Mouse (Mus musculus) thymus, postnatal 10 days (tissue): ENCODE measurements around the gene Scpep1.
A peak's percentile ranks its signal among the peaks of the same experiment; 100 is the strongest.
"Not testable (repeated sequence)": the region's sequence is repeated elsewhere in the genome, so short reads cannot be mapped to it uniquely, and the experiment has no call there.

Experiments used
- DNase-seq, 2 experiments: peaks; one replicate each; pipeline ENCODE4 v3.0.0; 2021; ENCODE audit warnings: low spot score in 2 of 2

The Scpep1 gene

GRCm38 (mm10) chr11:88926566-88926965 lies 28.7 kb downstream of the Scpep1 start:
- DNase-seq = no peak

- no peak for DNase-seq
These were observed 45.8 kb downstream of the Scpep1 start for GRCm38 (mm10) chr11:88909388-88910036.

GRCm38 (mm10) chr11:88908557-88909211 lies 46.6 kb downstream of the Scpep1 start:
- DNase-seq = peak; percentile 44 to 67

GRCm38 (mm10) chr11:88907886-88908285 lies 47.4 kb downstream of the Scpep1 start:
- DNase-seq = no peak

GRCm38 (mm10) chr11:88905621-88906020 lies 49.6 kb downstream of the Scpep1 start:
- no peak for DNase-seq

GRCm38 (mm10) chr11:88904080-88904479 lies 51.2 kb downstream of the Scpep1 start:
- no peak for DNase-seq

GRCm38 (mm10) chr11:88902762-88903161 lies 52.5 kb downstream of the Scpep1 start:
- DNase-seq = no peak

GRCm38 (mm10) chr11:88901341-88901802 lies 53.9 kb downstream of the Scpep1 start:
- no peak for DNase-seq

- no peak for DNase-seq
These were observed 55.7 kb downstream of the Scpep1 start for GRCm38 (mm10) chr11:88899561-88899960.

- DNase-seq = no peak
These were observed 56.9 kb downstream of the Scpep1 start for GRCm38 (mm10) chr11:88898380-88898763.

GRCm38 (mm10) chr11:88897624-88898379 lies 57.5 kb downstream of the Scpep1 start:
- DNase-seq = no peak

- peak in 1 of 2 experiments; percentile 38 for DNase-seq
These were observed 59.4 kb downstream of the Scpep1 start for GRCm38 (mm10) chr11:88895800-88896232.

GRCm38 (mm10) chr11:88895235-88895634 lies 60.0 kb downstream of the Scpep1 start:
- peak; percentile 17 to 25 for DNase-seq

- peak in 1 of 2 experiments; percentile 14 for DNase-seq
These were observed 61.0 kb downstream of the Scpep1 start for GRCm38 (mm10) chr11:88894279-88894678.

- DNase-seq = not testable (repeated sequence)
These were observed 61.8 kb downstream of the Scpep1 start for GRCm38 (mm10) chr11:88893501-88893900.

- DNase-seq = peak; percentile 14 to 23
These were observed 62.5 kb downstream of the Scpep1 start for GRCm38 (mm10) chr11:88892789-88893188.

GRCm38 (mm10) chr11:88891921-88892561 lies 63.2 kb downstream of the Scpep1 start:
- DNase-seq = peak; percentile 61 to 62

- peak; percentile 23 to 32 for DNase-seq
These were observed 63.8 kb downstream of the Scpep1 start for GRCm38 (mm10) chr11:88891446-88891845.

GRCm38 (mm10) chr11:88890904-88891303 lies 64.4 kb downstream of the Scpep1 start:
- DNase-seq = not testable (repeated sequence)

GRCm38 (mm10) chr11:88888996-88889395 lies 66.3 kb downstream of the Scpep1 start:
- no peak for DNase-seq

- no peak for DNase-seq
These were observed 70.7 kb downstream of the Scpep1 start for GRCm38 (mm10) chr11:88884376-88885065.
